Mouse (Mus musculus) kidney, adult 2 months (tissue): ENCODE measurements around the gene Prkci. TPM values are rescaled to one million over a fixed set of nuclear protein-coding genes. Genes with fewer than 3 reads are reported as not detected.
A peak's percentile ranks its signal among the peaks of the same experiment; 100 is the strongest.

Source experiments
- DNase-seq: peaks from one replicate; pipeline ENCODE4 v3.0.0; 2021
- H3K27ac ChIP-seq: fragments of 200-500 bp; 2 replicates; pipeline ENCODE4 v1.5.1; 2012; ENCODE audit warnings: low read depth, low read length, control low read depth, inconsistent platforms; ENCODE audit not compliant: insufficient read depth
- H3K27me3 ChIP-seq: fragments of 200-500 bp; replicated peaks from 2 replicates; pipeline ENCODE4 v1.6.1; 2012; ENCODE audit warnings: mild to moderate bottlenecking, moderate library complexity, low read length, inconsistent platforms; ENCODE audit not compliant: control insufficient read depth, insufficient read depth
- H3K36me3 ChIP-seq: fragments of 200-500 bp; 2 replicates; pipeline ENCODE4 v1.6.1; 2012; ENCODE audit warnings: mild to moderate bottlenecking, moderate library complexity, low read length, inconsistent platforms; ENCODE audit not compliant: control insufficient read depth, insufficient read depth
- H3K4me1 ChIP-seq: fragments of 200-500 bp; 2 replicates; pipeline ENCODE4 v1.6.1; 2011; ENCODE audit warnings: low read length; ENCODE audit not compliant: control insufficient read depth, insufficient read depth
- H3K4me3 ChIP-seq: fragments of 200-500 bp; 2 replicates; pipeline ENCODE4 v1.5.1; 2011; ENCODE audit warnings: mild to moderate bottlenecking, low read depth, low read length, control low read depth; ENCODE audit not compliant: insufficient read depth
- CTCF ChIP-seq: fragments of 200-500 bp; conservative IDR thresholded peaks from 2 replicates; pipeline ENCODE4 v1.5.1; 2011; ENCODE audit warnings: low read depth, mild to moderate bottlenecking, control low read depth, low read length, moderate library complexity, mixed read lengths; ENCODE audit not compliant: insufficient read depth, insufficient read length
- POLR2A ChIP-seq: fragments of 200-500 bp; IDR thresholded peaks from one replicate; pipeline ENCODE4 v1.6.1; 2011; ENCODE audit warnings: low read depth, low read length, control low read depth
- WGBS: fragments of 180-500 bp; shearing (Covaris S2); methylation state at CpG from one replicate; pipeline ENCODE4 v1.1.7; 2018; 5-methylcytosine and 5-hydroxymethylcytosine counted together
- polyA plus RNA-seq: library from polyadenylated mRNA; depleted of rRNA; stranded (reverse); fragments of >200 nt; gene quantifications from 2 replicates; pipeline ENCODE4 v1.2.3, GENCODE M21; 2012

Gene Prkci
- polyA plus RNA-seq, 1 experiment: 16.4 TPM

- Histone ChIP-seq H3K4me1 (peaks cover 6% of the 10 kb centered on the region; the same call in 1 of the 2 replicates), H3K36me3 (no peaks in the 10 kb centered on the region), H3K4me3 (no peak overlapping the region), H3K27ac (no peak overlapping the region), H3K27me3 (no peaks in the 10 kb centered on the region)
- 58% methylated on average over 5 of the region's 5 CpGs for WGBS
- DNase-seq: peak; percentile 52
- TF ChIP-seq POLR2A (no peak), CTCF (no peak)
Measured at GRCm38 (mm10) chr3:30981616-30982380, 13.7 kb upstream of the Prkci start.

- 0 out of 2 replicates have a peak, but pooled peaks cover 3% of the 10 kb centered on the region for H3K4me1 ChIP-seq
- no peak overlapping the region for H3K27ac ChIP-seq
- TF ChIP-seq POLR2A (no peak), CTCF (no peak)
- no peak for DNase-seq
- H3K4me3 ChIP-seq: no peak overlapping the region
- no peaks in the 10 kb centered on the region for H3K36me3 ChIP-seq
- H3K27me3 ChIP-seq: no peaks in the 10 kb centered on the region
- WGBS: 56% methylated on average over 8 of the region's 8 CpGs
Measured at GRCm38 (mm10) chr3:30982924-30983536, 12.5 kb upstream of the Prkci start.

GRCm38 (mm10) chr3:30987396-30988318 is 7.9 kb upstream of the Prkci start:
- H3K4me1 ChIP-seq: no peaks in the 10 kb centered on the region
- TF ChIP-seq CTCF (no peak), POLR2A (no peak)
- no peak for DNase-seq
- no peak overlapping the region for H3K27ac ChIP-seq
- no peaks in the 10 kb centered on the region for H3K36me3 ChIP-seq
- H3K27me3 ChIP-seq: no peaks in the 10 kb centered on the region
- 93% methylated on average over 9 of the region's 9 CpGs for WGBS
- no peak overlapping the region for H3K4me3 ChIP-seq

GRCm38 (mm10) chr3:30992161-30992560 is 3.4 kb upstream of the Prkci start:
- peaks cover 3% of the 10 kb centered on the region; the same call in 1 of the 2 replicates for H3K4me1 ChIP-seq
- H3K27ac ChIP-seq: no peak overlapping the region
- 70% methylated on average over 7 of the region's 7 CpGs for WGBS
- H3K4me3 ChIP-seq: no peak overlapping the region
- H3K27me3 ChIP-seq: no peaks in the 10 kb centered on the region
- DNase-seq: no peak
- no peaks in the 10 kb centered on the region for H3K36me3 ChIP-seq
- TF ChIP-seq POLR2A (no peak), CTCF (no peak)

- Histone ChIP-seq H3K27ac (no peak overlapping the region), H3K4me1 (peaks cover 3% of the 10 kb centered on the region; the same call in 1 of the 2 replicates), H3K4me3 (no peak overlapping the region), H3K36me3 (no peaks in the 10 kb centered on the region), H3K27me3 (no peaks in the 10 kb centered on the region)
- TF ChIP-seq POLR2A (no peak), CTCF (no peak)
- DNase-seq: peak; percentile 19
Measured at GRCm38 (mm10) chr3:30993066-30993573, 2.4 kb upstream of the Prkci start.

GRCm38 (mm10) chr3:30994859-30995258 is 688 bp upstream of the Prkci start:
- no peaks in the 10 kb centered on the region for H3K36me3 ChIP-seq
- H3K4me3 ChIP-seq: peak overlapping the region; percentile 44
- H3K4me1 ChIP-seq: peaks cover 13% of the 10 kb centered on the region
- H3K27ac ChIP-seq: no peak overlapping the region
- WGBS: 6% methylated on average over 6 of the region's 6 CpGs
- no peaks in the 10 kb centered on the region for H3K27me3 ChIP-seq
- TF ChIP-seq CTCF (no peak), POLR2A (no peak)
- DNase-seq: no peak

- Histone ChIP-seq H3K27me3 (no peaks in the 10 kb centered on the region), H3K4me3 (peak overlapping the region; percentile 97), H3K36me3 (no peaks in the 10 kb centered on the region), H3K27ac (peak overlapping the region; percentile 70), H3K4me1 (peaks cover 15% of the 10 kb centered on the region)
- under 1% methylated on average over 49 of the region's 49 CpGs for WGBS
- no peak for TF ChIP-seq POLR2A
- TF ChIP-seq CTCF: no peak
- DNase-seq: no peak
Measured at GRCm38 (mm10) chr3:30995899-30996687, 546 bp downstream of the Prkci start.
